Mouse (Mus musculus): ENCODE data around the gene Spop.

GRCm38 (mm10) chr11:95500836-95501235 lies 87.0 kb downstream of the Spop start:
- TF ChIP-seq CTCF (IDR thresholded peaks at IDR 0.05) (no peak), EP300 (IDR thresholded peaks at IDR 0.05) (no peak)

Data from lung, postnatal 0 days (tissue).